13 mouse cellular contexts compared by ENCODE assay signal in the genomic region with DNA sequence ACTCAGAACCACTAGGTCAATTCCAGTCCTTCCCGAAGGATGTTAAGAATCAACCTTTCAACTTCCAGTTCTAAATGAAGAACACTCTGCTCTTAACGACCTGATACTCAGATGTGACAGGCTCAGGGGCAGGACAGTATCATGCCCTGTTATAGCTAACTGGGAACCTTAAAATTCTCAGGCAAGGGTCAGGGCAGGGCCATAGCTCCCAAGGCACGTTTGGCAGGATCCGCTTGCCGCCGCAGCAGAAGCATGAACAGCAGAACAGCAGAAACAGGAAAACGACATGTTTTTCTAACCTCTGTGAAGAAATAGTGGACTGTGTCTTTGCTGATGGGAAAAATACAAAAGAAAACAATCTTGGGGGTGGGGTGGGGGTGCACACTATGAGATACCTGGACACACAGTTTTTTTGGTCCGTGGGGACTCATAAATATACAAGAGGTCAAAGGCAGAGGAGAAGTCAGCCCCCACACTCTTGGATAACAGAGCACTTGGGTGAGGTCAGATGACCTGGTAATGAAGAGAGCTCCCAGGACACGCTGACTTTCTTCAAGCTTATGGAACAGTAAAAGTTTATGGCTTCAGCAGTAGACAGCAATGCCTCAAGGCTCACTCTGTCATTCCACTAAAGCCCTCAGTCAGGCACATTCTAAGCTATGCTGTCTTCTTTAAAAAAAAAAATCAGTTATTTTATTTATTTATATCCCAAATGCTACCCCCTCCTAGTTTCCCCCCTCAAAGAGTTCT.
DNase-seq lines count a peak whose midpoint lies in the region; ATAC-seq and TF ChIP-seq lines count a peak whose summit lies in the region.
"Had no signal": no experiment of that assay in that cellular context is flagged by ENCODE, and none has a peak within 500 bp of the region (broad histone marks: within the 10 kb centered on the region; RNA-seq: fewer than 3 reads in every experiment).

No protein-coding gene starts in this region.

- H3K27me3 ChIP-seq in hindbrain, embryonic 10.5 days (ENCODE audit: insufficient read depth, poor library complexity, severe bottlenecking) = no peaks in the 10 kb centered on the region
- no peaks in the 10 kb centered on the region for H3K27me3 ChIP-seq in hindbrain, embryonic 16.5 days (replicated peaks; ENCODE audit: control insufficient read depth, insufficient read depth, low read length)
- H3K27me3 ChIP-seq in embryonic facial prominence, embryonic 13.5 days = no peaks in the 10 kb centered on the region
- peaks cover 4% of the 10 kb centered on the region; the same call in 1 of the 2 replicates for H3K27me3 ChIP-seq in kidney, embryonic 15.5 days
- H3K27me3 ChIP-seq in limb, embryonic 14.5 days (ENCODE audit: control insufficient read depth, insufficient read depth, low read length) = no peaks in the 10 kb centered on the region
- H3K27me3 ChIP-seq: midbrain, embryonic 12.5 days had no signal

- 70% methylated on average over 9 of the region's 9 CpGs for WGBS in hindbrain, embryonic 10.5 days
- WGBS in hindbrain, embryonic 16.5 days = 80% methylated on average over 9 of the region's 9 CpGs
- WGBS in embryonic facial prominence, embryonic 13.5 days = 55% methylated on average over 9 of the region's 9 CpGs
- WGBS in kidney, embryonic 15.5 days = 13% methylated on average over 9 of the region's 9 CpGs
- 35% methylated on average over 9 of the region's 9 CpGs for WGBS in limb, embryonic 14.5 days

- no peak for TF ChIP-seq POLR2A in limb, embryonic 14.5 days (IDR thresholded peaks at IDR 0.05; ENCODE audit: borderline replicate concordance, extremely low read depth, insufficient read depth, insufficient read length)

- DNase-seq in hindbrain, embryonic 10.5 days (ENCODE audit: low spot score) = peak; percentile 12
- DNase-seq in limb, embryonic 14.5 days (ENCODE audit: low spot score) = no peak
- no peak for DNase-seq in urinary bladder, postnatal 10 days (ENCODE audit: low spot score)
- no peak for DNase-seq in cerebellum, adult 9-10 months
- no peak for DNase-seq in urinary bladder, postnatal 14 days (ENCODE audit: low spot score)
- DNase-seq: cerebellum, adult 8-10 months; layer of hippocampus, postnatal 36 days had no signal

- H3K36me3 ChIP-seq in hindbrain, embryonic 10.5 days = peaks cover 43% of the 10 kb centered on the region
- H3K36me3 ChIP-seq in hindbrain, embryonic 16.5 days (ENCODE audit: control insufficient read depth, insufficient read depth, low read length) = no peaks in the 10 kb centered on the region
- H3K36me3 ChIP-seq in embryonic facial prominence, embryonic 13.5 days = peaks cover 53% of the 10 kb centered on the region
- no peaks in the 10 kb centered on the region for H3K36me3 ChIP-seq in kidney, embryonic 15.5 days
- peaks cover 34% of the 10 kb centered on the region; the same call in 1 of the 2 replicates for H3K36me3 ChIP-seq in limb, embryonic 14.5 days (ENCODE audit: control insufficient read depth, insufficient read depth, low read length)

- peaks cover 34% of the 10 kb centered on the region for H3K4me1 ChIP-seq in hindbrain, embryonic 10.5 days (replicated peaks)
- H3K4me1 ChIP-seq in hindbrain, embryonic 16.5 days (ENCODE audit: control insufficient read depth, insufficient read depth, low read depth, low read length) = no peaks in the 10 kb centered on the region
- peaks cover 30% of the 10 kb centered on the region for H3K4me1 ChIP-seq in embryonic facial prominence, embryonic 13.5 days
- H3K4me1 ChIP-seq in kidney, embryonic 15.5 days = peaks cover 46% of the 10 kb centered on the region
- H3K4me1 ChIP-seq in limb, embryonic 14.5 days (ENCODE audit: control insufficient read depth, insufficient read depth, low read length) = peaks cover 18% of the 10 kb centered on the region

- H3K27ac ChIP-seq in hindbrain, embryonic 10.5 days = no peak overlapping the region
- H3K27ac ChIP-seq in hindbrain, embryonic 16.5 days (ENCODE audit: low read depth, low read length) = no peak overlapping the region
- H3K27ac ChIP-seq in embryonic facial prominence, embryonic 13.5 days = 0 out of 2 replicates have a peak overlapping the region, but pooled peaks have one; percentile 11
- H3K27ac ChIP-seq in kidney, embryonic 15.5 days = peak overlapping the region; percentile 71
- no peak overlapping the region for H3K27ac ChIP-seq in limb, embryonic 14.5 days (replicated peaks; ENCODE audit: low read depth, low read length)
- H3K27ac ChIP-seq: midbrain, embryonic 12.5 days; stomach, postnatal 0 days had no signal

- H3K4me2 ChIP-seq in hindbrain, embryonic 16.5 days (ENCODE audit: low read length) = no peak overlapping the region
- H3K4me2 ChIP-seq in embryonic facial prominence, embryonic 13.5 days = no peak overlapping the region
- H3K4me2 ChIP-seq in kidney, embryonic 15.5 days = no peak overlapping the region
- no peak overlapping the region for H3K4me2 ChIP-seq in limb, embryonic 14.5 days (replicated peaks; ENCODE audit: low read depth, low read length, severe bottlenecking)
- H3K4me2 ChIP-seq: midbrain, embryonic 12.5 days had no signal

- H3K9me3 ChIP-seq in hindbrain, embryonic 10.5 days = no peaks in the 10 kb centered on the region
- H3K9me3 ChIP-seq in hindbrain, embryonic 16.5 days (ENCODE audit: control insufficient read depth, low read length) = no peaks in the 10 kb centered on the region
- H3K9me3 ChIP-seq in embryonic facial prominence, embryonic 13.5 days = no peaks in the 10 kb centered on the region
- H3K9me3 ChIP-seq in kidney, embryonic 15.5 days (replicated peaks) = no peaks in the 10 kb centered on the region
- no peaks in the 10 kb centered on the region for H3K9me3 ChIP-seq in limb, embryonic 14.5 days (ENCODE audit: control insufficient read depth, low read length)

- no peak overlapping the region for H3K4me3 ChIP-seq in hindbrain, embryonic 10.5 days
- H3K4me3 ChIP-seq in hindbrain, embryonic 16.5 days (ENCODE audit: low read length) = no peak overlapping the region
- H3K4me3 ChIP-seq in embryonic facial prominence, embryonic 13.5 days = no peak overlapping the region
- no peak overlapping the region for H3K4me3 ChIP-seq in kidney, embryonic 15.5 days (replicated peaks)
- no peak overlapping the region for H3K4me3 ChIP-seq in limb, embryonic 14.5 days (replicated peaks; ENCODE audit: low read length)
- H3K4me3 ChIP-seq: midbrain, embryonic 12.5 days had no signal

- no peak for ATAC-seq in hindbrain, embryonic 16.5 days
- ATAC-seq in embryonic facial prominence, embryonic 13.5 days (ENCODE audit: insufficient number of reproducible peaks, insufficient read depth, low FRiP score, low TSS enrichment, low read depth) = no peak
- peak; percentile 75 for ATAC-seq in kidney, embryonic 15.5 days (replicated peaks; ENCODE audit: low FRiP score)
- ATAC-seq in limb, embryonic 14.5 days (ENCODE audit: low FRiP score, low read depth) = 0 out of 2 replicates have a peak, but pooled peaks have one; percentile 28
- ATAC-seq: CD4-positive, CD25-positive, alpha-beta regulatory T cell, adult 4 months had no signal

- H3K9ac ChIP-seq in hindbrain, embryonic 16.5 days (ENCODE audit: low read depth, low read length) = no peak overlapping the region
- no peak overlapping the region for H3K9ac ChIP-seq in embryonic facial prominence, embryonic 13.5 days
- no peak overlapping the region for H3K9ac ChIP-seq in kidney, embryonic 15.5 days
- no peak overlapping the region for H3K9ac ChIP-seq in limb, embryonic 14.5 days (ENCODE audit: low read depth, low read length, severe bottlenecking)
- H3K9ac ChIP-seq: midbrain, embryonic 12.5 days had no signal

Comparison
In these comparisons a context has a peak if more than half of its experiments do, and no peak if none do; other contexts are left out.
1. H3K27ac ChIP-seq: peak in embryonic facial prominence, embryonic 13.5 days (single experiment) and kidney, embryonic 15.5 days (single experiment); none in hindbrain, embryonic 10.5 days (single experiment), hindbrain, embryonic 16.5 days (single experiment) and limb, embryonic 14.5 days (single experiment).
2. ATAC-seq: peak in kidney, embryonic 15.5 days (single experiment) and limb, embryonic 14.5 days (single experiment); none in hindbrain, embryonic 16.5 days (single experiment) and embryonic facial prominence, embryonic 13.5 days (single experiment).